9 mouse cellular contexts compared by ENCODE assay signal in genomic region chr4:90860854-90861253, GRCm38 (mm10).
DNase-seq lines count a peak whose midpoint lies in the region; ATAC-seq lines count a peak whose summit lies in the region.
"Had no signal": no experiment of that assay in that cellular context is flagged by ENCODE, and none has a peak within 500 bp of the region (broad histone marks: within the 10 kb centered on the region; RNA-seq: fewer than 3 reads in every experiment).

No protein-coding gene starts in this region.

- no peak overlapping the region for H3K4me3 ChIP-seq in neural tube, embryonic 12.5 days
- H3K4me3 ChIP-seq: liver, embryonic 13.5 days had no signal

- no peaks in the 10 kb centered on the region for H3K4me1 ChIP-seq in neural tube, embryonic 12.5 days
- H3K4me1 ChIP-seq: liver, embryonic 13.5 days had no signal

- WGBS in neural tube, embryonic 12.5 days = 42% methylated on average over 2 of the region's 2 CpGs

- H3K4me2 ChIP-seq in neural tube, embryonic 12.5 days (replicated peaks) = no peak overlapping the region
- H3K4me2 ChIP-seq: liver, embryonic 13.5 days had no signal

- intact Hi-C loops in heart, postnatal 10 days (cut with DNase I) = no loop called here

- ATAC-seq in neural tube, embryonic 12.5 days (ENCODE audit: low FRiP score, low read depth) = peak; percentile 58

- no peak overlapping the region for H3K9ac ChIP-seq in neural tube, embryonic 12.5 days
- H3K9ac ChIP-seq: liver, embryonic 13.5 days had no signal

- no peak overlapping the region for H3K27ac ChIP-seq in neural tube, embryonic 12.5 days
- H3K27ac ChIP-seq: liver, embryonic 13.5 days had no signal

- no peaks in the 10 kb centered on the region for H3K9me3 ChIP-seq in neural tube, embryonic 12.5 days
- H3K9me3 ChIP-seq: liver, embryonic 13.5 days had no signal

- no peaks in the 10 kb centered on the region for H3K27me3 ChIP-seq in neural tube, embryonic 12.5 days (replicated peaks)
- H3K27me3 ChIP-seq: liver, embryonic 13.5 days had no signal

- no peaks in the 10 kb centered on the region for H3K36me3 ChIP-seq in neural tube, embryonic 12.5 days
- H3K36me3 ChIP-seq: liver, embryonic 13.5 days had no signal

- peak; percentile 7 to 14 for DNase-seq in heart, postnatal 10 days
- no peak for DNase-seq in heart, adult 18-20 months
- DNase-seq in 3T3-L1 (ENCODE audit: low read depth, low spot score) (peak; percentile 26), R1 (ENCODE audit: low read depth, low spot score) (peak; percentile 52)
- DNase-seq in forelimb bud, embryonic 11.5 days (ENCODE audit: low read depth, low spot score) = peak; percentile 18
- DNase-seq in thymus, postnatal 10 days (ENCODE audit: low spot score in 2 of 2) = no peak
- no peak for DNase-seq in spleen, adult 12 weeks (ENCODE audit: low spot score)
- DNase-seq: liver, embryonic 13.5 days had no signal

Comparison
In these comparisons a context has a peak if more than half of its experiments do, and no peak if none do; other contexts are left out.
1. DNase-seq: peak in heart, postnatal 10 days (2 of 2), 3T3-L1 (single experiment), R1 (single experiment) and forelimb bud, embryonic 11.5 days (single experiment); none in heart, adult 18-20 months (0 of 2), thymus, postnatal 10 days (0 of 2) and spleen, adult 12 weeks (single experiment).